Mouse (Mus musculus) spleen, adult 2 months (tissue): Measurements from ENCODE around the gene Tsc22d1.

ENCODE experiments used
- CTCF ChIP-seq: fragments of 200-500 bp; IDR thresholded peaks from 2 replicates; pipeline ENCODE4 v1.5.1; 2011; ENCODE audit warnings: mild to moderate bottlenecking, inconsistent platforms; ENCODE audit not compliant: insufficient read depth, insufficient read length, insufficient replicate concordance; ENCODE audit errors: extremely low read depth
- POLR2A ChIP-seq: fragments of 200-500 bp; IDR thresholded peaks from 2 replicates; pipeline ENCODE4 v1.6.1; 2011; ENCODE audit warnings: low read depth, low read length, inconsistent platforms

DNA sequence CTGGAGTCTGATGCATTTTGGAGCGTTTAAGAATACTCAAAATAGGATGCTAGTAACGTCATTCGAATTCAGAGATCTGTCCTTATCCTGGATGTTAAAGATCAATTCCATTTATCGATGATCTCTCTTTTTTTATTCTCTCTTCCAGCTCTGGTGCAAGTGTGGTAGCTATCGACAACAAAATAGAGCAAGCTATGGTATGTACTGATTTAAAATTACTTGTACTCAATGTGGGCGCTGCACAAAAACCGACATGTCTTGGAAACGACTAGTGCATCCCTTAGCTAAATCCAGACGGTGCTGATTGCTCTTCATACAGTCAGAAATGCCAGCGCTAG, 90.3 kb downstream of the Tsc22d1 start:
- no peak for TF ChIP-seq CTCF
- no peak for TF ChIP-seq POLR2A
